Mouse (Mus musculus) heart, adult 2 months (tissue): ENCODE results near the gene Rnase9.

Experiments used
- CTCF ChIP-seq: fragments of 200-600 bp; IDR thresholded peaks from 2 replicates; pipeline ENCODE4 v1.8.1; 2022; ENCODE audit warnings: antibody characterized with exemption, mild to moderate bottlenecking, moderate library complexity
- POLR2A ChIP-seq: fragments of 200-500 bp; IDR thresholded peaks from 2 replicates; pipeline ENCODE4 v1.6.1; 2011; ENCODE audit warnings: mild to moderate bottlenecking, low read depth, low read length, control low read depth; ENCODE audit not compliant: insufficient read depth

GRCm38 (mm10) chr14:51054243-51055237, 12.9 kb upstream of the Rnase9 start:
- TF ChIP-seq CTCF (no peak), POLR2A (no peak)
